9 mouse cellular contexts compared by ENCODE assay signal in the genomic region with DNA sequence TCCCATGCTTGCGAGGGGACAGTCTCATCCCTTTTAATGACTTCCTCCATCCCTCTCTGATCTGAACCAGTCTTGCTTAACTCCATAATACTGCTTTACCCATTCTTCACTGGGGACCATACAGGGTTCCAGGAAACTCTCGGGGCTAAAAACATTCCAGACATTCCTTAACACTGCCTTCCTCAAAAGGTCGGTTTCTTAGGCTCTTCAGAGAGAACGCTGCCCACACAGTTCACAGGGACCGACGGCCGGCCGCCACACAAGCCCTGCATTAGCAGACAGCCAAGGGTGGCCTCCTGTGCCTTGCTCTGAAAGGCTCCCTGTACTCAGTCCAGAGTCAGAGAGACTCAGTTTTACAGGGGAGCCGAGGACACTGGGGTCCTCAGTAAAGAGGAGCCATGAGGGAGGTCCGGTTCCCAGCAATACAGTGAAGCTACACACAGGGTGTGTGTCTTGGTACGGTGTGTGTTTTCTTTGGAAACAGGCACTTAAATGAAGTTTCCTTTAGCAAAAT. TPM values are rescaled to one million over a fixed set of nuclear protein-coding genes. Genes with fewer than 3 reads are reported as not detected.
A peak's percentile ranks its signal among the peaks of the same experiment; 100 is the strongest.
DNase-seq lines count a peak whose midpoint lies in the region; ATAC-seq and TF ChIP-seq lines count a peak whose summit lies in the region.
"Had no signal": no experiment of that assay in that cellular context is flagged by ENCODE, and none has a peak within 500 bp of the region (broad histone marks: within the 10 kb centered on the region; RNA-seq: fewer than 3 reads in every experiment).

No protein-coding gene starts in this region.

- no peak overlapping the region for H3K4me2 ChIP-seq in lung, postnatal 0 days (replicated peaks; ENCODE audit: low read depth, low read length)
- H3K4me2 ChIP-seq in neural tube, embryonic 13.5 days = 0 out of 2 replicates have a peak overlapping the region, but pooled peaks have one; percentile 13

- no peaks in the 10 kb centered on the region for H3K27me3 ChIP-seq in lung, postnatal 0 days (replicated peaks; ENCODE audit: insufficient read depth, low read length)
- no peaks in the 10 kb centered on the region for H3K27me3 ChIP-seq in kidney, adult 2 months (replicated peaks; ENCODE audit: control insufficient read depth, insufficient read depth, low read length)
- no peaks in the 10 kb centered on the region for H3K27me3 ChIP-seq in neural tube, embryonic 13.5 days

- TF ChIP-seq EP300 in lung, postnatal 0 days (IDR thresholded peaks at IDR 0.05) = peak; percentile 19; the same call in 1 of the 2 replicates

- H3K9me3 ChIP-seq in lung, postnatal 0 days (ENCODE audit: low read length) = no peaks in the 10 kb centered on the region
- H3K9me3 ChIP-seq in neural tube, embryonic 13.5 days = no peaks in the 10 kb centered on the region

- WGBS in lung, postnatal 0 days = 11% methylated on average over 11 of the region's 11 CpGs
- 20% methylated on average over 11 of the region's 11 CpGs for WGBS in kidney, adult 2 months
- WGBS in neural tube, embryonic 13.5 days = 9% methylated on average over 11 of the region's 11 CpGs

- TF ChIP-seq CTCF in lung, postnatal 0 days (IDR thresholded peaks at IDR 0.05) = no peak
- no peak for TF ChIP-seq CTCF in embryonic fibroblast, embryonic 13.5 days (IDR thresholded peaks at IDR 0.05; ENCODE audit: borderline replicate concordance, insufficient read depth, low read length)
- no peak for TF ChIP-seq CTCF in kidney, adult 2 months (conservative IDR thresholded peaks at IDR 0.05; ENCODE audit: insufficient read depth, insufficient read length, low read depth, low read length)

- H3K4me1 ChIP-seq in lung, postnatal 0 days (ENCODE audit: insufficient read depth, low read depth, low read length) = no peaks in the 10 kb centered on the region
- H3K4me1 ChIP-seq in embryonic fibroblast, embryonic 13.5 days (ENCODE audit: control insufficient read depth, insufficient read depth, low read length) = peaks cover 29% of the 10 kb centered on the region
- H3K4me1 ChIP-seq in kidney, adult 2 months (ENCODE audit: control insufficient read depth, insufficient read depth, low read length) = no peaks in the 10 kb centered on the region; the same call in 1 of the 2 replicates
- H3K4me1 ChIP-seq in neural tube, embryonic 13.5 days (replicated peaks) = peaks cover 25% of the 10 kb centered on the region

- no peak overlapping the region for H3K4me3 ChIP-seq in lung, postnatal 0 days (ENCODE audit: low read depth, low read length)
- H3K4me3 ChIP-seq in embryonic fibroblast, embryonic 13.5 days (ENCODE audit: insufficient read depth, low read length) = no peak overlapping the region
- no peak overlapping the region for H3K4me3 ChIP-seq in kidney, adult 2 months (ENCODE audit: insufficient read depth, low read depth, low read length)
- no peak overlapping the region for H3K4me3 ChIP-seq in neural tube, embryonic 13.5 days

- no peak overlapping the region for H3K9ac ChIP-seq in lung, postnatal 0 days (replicated peaks; ENCODE audit: low read depth)
- no peak overlapping the region for H3K9ac ChIP-seq in neural tube, embryonic 13.5 days

- peak; percentile 63 for DNase-seq in lung, postnatal 0 days (ENCODE audit: low spot score)
- DNase-seq in lung, adult 18-20 months = no peak
- peak; percentile 36 for DNase-seq in kidney, adult 2 months
- no peak for DNase-seq in urinary bladder, postnatal 4 days (ENCODE audit: low spot score in 2 of 2)
- no peak for DNase-seq in cerebellum, postnatal 36 days
- no peak for DNase-seq in cerebellum, adult 18-20 months
- DNase-seq: thymus, postnatal 36 days had no signal

- TF ChIP-seq POLR2A in embryonic fibroblast, embryonic 13.5 days (IDR thresholded peaks at IDR 0.05; ENCODE audit: low read depth, low read length) = peak; percentile 20; the same call in 1 of the 2 replicates
- no peak for TF ChIP-seq POLR2A in kidney, adult 2 months (IDR thresholded peaks at IDR 0.05; ENCODE audit: low read depth, low read length)

- H3K36me3 ChIP-seq in lung, postnatal 0 days (ENCODE audit: insufficient read depth, low read length) = no peaks in the 10 kb centered on the region
- no peaks in the 10 kb centered on the region for H3K36me3 ChIP-seq in kidney, adult 2 months (ENCODE audit: control insufficient read depth, insufficient read depth, low read length)
- no peaks in the 10 kb centered on the region for H3K36me3 ChIP-seq in neural tube, embryonic 13.5 days

- peak; percentile 59 for ATAC-seq in lung, postnatal 0 days
- peak; percentile 63 for ATAC-seq in neural tube, embryonic 13.5 days (ENCODE audit: low read depth)

- no peak overlapping the region; the same call in 1 of the 2 replicates for H3K27ac ChIP-seq in lung, postnatal 0 days (ENCODE audit: low read length)
- peak overlapping the region; percentile 99 for H3K27ac ChIP-seq in embryonic fibroblast, embryonic 13.5 days (ENCODE audit: insufficient read depth, low read length)
- H3K27ac ChIP-seq in kidney, adult 2 months (ENCODE audit: insufficient read depth, low read depth, low read length) = 0 out of 2 replicates have a peak overlapping the region, but pooled peaks have one; percentile 17
- H3K27ac ChIP-seq in neural tube, embryonic 13.5 days (replicated peaks) = 0 out of 2 replicates have a peak overlapping the region, but pooled peaks have one; percentile 1

RNA-seq across cellular contexts. Expression of a gene that starts 53.7 kb away (rescaled TPM):
- polyA plus RNA-seq in lung, postnatal 0 days (2015; fragmentation: Nextera tagmentation; extraction: Ambion mirVana) = 124 and 131 TPM in 2 replicates
- polyA plus RNA-seq in embryonic fibroblast, embryonic 13.5 days (2011; ENCODE audit: insufficient read length, low read depth, missing spikeins) = 464 and 759 TPM in 2 replicates
- polyA plus RNA-seq in kidney, adult 2 months (2012; rRNA removed) = 14.2 and 16.5 TPM in 2 replicates
- 11.3 and 13.7 TPM in 2 replicates for polyA plus RNA-seq in neural tube, embryonic 13.5 days (2015; fragmentation: Nextera tagmentation; extraction: Ambion mirVana)

RNA-seq across cellular contexts. Expression of a gene that starts 55.0 kb away (rescaled TPM):
- 20.2 and 20.7 TPM in 2 replicates for polyA plus RNA-seq in lung, postnatal 0 days (2015; fragmentation: Nextera tagmentation; extraction: Ambion mirVana)
- polyA plus RNA-seq in embryonic fibroblast, embryonic 13.5 days (2011; ENCODE audit: insufficient read length, low read depth, missing spikeins) = 145 and 197 TPM in 2 replicates
- 143 and 159 TPM in 2 replicates for polyA plus RNA-seq in kidney, adult 2 months (2012; rRNA removed)
- polyA plus RNA-seq in neural tube, embryonic 13.5 days (2015; fragmentation: Nextera tagmentation; extraction: Ambion mirVana) = 78.4 and 83.1 TPM in 2 replicates

Comparison
In these comparisons a context has a peak if more than half of its experiments do, and no peak if none do; other contexts are left out.
1. DNase-seq: peak in lung, postnatal 0 days (single experiment) and kidney, adult 2 months (single experiment); none in lung, adult 18-20 months (0 of 2), urinary bladder, postnatal 4 days (0 of 2), cerebellum, postnatal 36 days (0 of 2) and cerebellum, adult 18-20 months (0 of 2).